Mouse (Mus musculus) CD4-positive, CD25-positive, alpha-beta regulatory T cell, adult 4 months (primary cell): ENCODE measurements around the gene Lgals3bp. TPM values are rescaled to one million over a fixed set of nuclear protein-coding genes. Genes with fewer than 3 reads are reported as not detected.

Experiments used
- ATAC-seq: one replicate; pipeline ENCODE4 v1.8.0; 2017
- polyA plus RNA-seq, 2 experiments: library from polyadenylated mRNA; unstranded; fragments of 100-300 nt; shearing (Covaris generic); gene quantifications; one replicate each; pipeline ENCODE4 v1.2.1; 2017

Lgals3bp gene
- polyA plus RNA-seq, 2 experiments from 2014 or later = 93.7 to 163 TPM

- ATAC-seq = no peak
Observed at GRCm38 (mm10) chr11:118423266-118423971, 21.5 kb upstream of the Lgals3bp start.

GRCm38 (mm10) chr11:118420261-118420660 is 18.4 kb upstream of the Lgals3bp start:
- no peak for ATAC-seq

- peak; percentile 91 for ATAC-seq
Observed at GRCm38 (mm10) chr11:118418834-118419504, 17.1 kb upstream of the Lgals3bp start, which contains the start of gene Cant1. Cant1 (minus strand) TSS chr11:118419086.

DNA sequence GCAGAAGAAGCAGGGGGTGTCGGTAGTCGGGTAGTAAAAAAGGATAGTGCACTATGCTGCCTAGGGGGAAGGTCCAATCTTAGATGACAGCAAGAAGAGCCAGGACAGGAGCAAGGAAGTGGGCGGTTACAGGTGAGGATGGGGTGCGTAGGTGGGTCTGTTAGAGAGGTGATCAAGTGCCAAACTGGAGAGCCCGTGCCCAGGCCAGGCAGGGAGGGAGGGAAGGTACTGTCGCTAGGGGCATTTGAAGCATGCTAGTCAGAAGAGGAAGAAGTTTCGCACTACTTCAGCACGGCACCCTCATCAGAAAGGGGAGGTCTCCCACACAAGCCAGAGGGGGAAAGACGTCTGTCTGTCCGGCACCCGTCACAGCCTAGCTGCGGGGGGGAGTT is 16.5 kb upstream of the Lgals3bp start:
- no peak for ATAC-seq

DNA sequence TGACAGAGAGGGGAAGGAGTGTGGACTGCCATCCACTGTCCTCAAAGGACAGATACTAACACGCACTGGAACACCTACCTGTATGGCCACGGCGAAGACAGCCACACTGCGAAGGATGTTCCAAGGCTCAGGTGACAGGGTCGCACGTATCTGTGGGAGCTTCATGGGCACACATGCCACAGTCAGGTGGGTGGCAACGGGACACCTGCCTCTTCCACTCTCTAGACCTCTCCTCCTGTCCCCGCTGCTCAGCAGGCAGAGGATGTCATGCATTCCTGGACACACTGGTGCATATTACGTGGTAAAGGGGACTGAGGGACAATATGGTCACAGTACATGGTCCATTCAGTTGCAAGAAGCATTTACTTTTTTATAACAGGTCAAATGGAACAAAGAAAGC is 15.6 kb upstream of the Lgals3bp start:
- no peak for ATAC-seq

DNA sequence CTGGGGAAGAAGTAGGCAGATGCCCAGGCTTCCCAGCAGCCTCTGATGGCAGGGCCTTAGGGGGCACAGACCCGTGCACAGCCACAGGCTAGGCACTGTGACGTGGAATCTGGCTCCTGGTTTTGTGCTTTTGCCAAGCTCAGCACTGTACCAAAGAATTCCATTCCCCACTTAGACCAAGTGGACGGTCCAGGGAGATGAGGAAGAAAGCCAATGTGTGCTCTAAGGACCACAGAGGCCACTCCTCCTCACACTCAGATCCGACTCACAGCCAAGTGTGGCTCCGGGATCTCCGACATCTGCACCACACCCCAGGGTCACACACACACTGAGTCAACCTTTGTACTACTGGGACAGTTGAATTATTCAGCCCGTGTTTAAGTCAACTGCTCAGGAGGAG is 14.2 kb upstream of the Lgals3bp start:
- no peak for ATAC-seq

DNA sequence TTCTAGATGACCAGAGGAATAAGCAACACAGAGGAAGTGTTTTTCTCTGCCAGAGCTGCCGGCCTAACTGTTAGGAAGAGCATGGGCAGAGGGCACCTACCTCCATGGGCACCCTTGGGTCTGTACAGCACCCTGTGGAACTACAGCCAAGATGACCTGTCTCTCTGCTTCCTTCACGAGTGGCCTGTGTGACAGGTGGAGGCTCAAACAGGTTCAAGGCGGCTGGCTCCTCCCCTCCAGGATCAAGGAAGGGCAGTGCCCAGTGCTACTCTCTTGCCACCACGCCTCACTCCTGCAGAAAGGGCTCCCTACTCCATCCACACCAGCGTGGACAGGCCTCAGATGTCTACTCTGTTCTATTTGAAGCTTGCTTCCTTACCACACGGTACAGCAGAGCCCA is 13.7 kb upstream of the Lgals3bp start:
- ATAC-seq = no peak

DNA sequence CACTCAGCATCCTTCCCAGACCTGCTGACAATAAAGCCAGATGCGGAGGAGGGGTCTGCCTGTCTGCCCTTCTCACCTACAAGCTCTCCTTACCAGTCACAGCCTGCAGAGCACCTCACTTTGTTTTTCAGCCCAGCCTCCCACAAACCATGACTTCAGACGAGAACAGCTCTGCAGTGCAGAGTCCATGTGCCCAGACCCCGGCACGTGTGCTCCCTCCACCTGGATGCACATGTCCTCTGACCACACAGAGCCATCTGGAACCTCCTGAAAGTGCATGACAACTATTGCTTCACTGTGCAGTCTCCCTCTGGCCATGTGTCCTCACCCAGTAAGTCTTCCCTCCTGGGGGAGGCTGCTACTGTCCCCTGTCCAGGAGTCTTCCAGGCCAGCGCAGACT is 12.4 kb upstream of the Lgals3bp start:
- no peak for ATAC-seq

GRCm38 (mm10) chr11:118413055-118413454 is 11.2 kb upstream of the Lgals3bp start:
- no peak for ATAC-seq

DNA sequence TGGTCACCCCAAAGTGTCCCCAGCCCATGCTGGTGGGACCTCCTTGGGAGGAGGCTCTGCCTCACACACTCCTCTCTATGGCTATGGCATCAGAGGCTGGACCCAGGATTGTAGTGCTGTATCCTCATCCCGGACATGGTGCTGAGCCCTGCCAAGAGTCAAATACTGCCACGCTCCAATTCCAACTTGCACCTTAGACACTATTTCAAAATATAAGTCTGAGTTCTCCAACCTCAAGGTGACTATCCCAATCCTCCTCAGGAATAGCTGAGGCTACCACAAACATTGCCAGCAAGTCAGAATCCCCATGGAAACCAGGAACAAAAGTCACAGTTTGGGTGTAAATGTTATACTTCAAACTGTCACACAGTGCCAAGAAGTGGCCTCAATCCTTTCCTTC is 10.7 kb upstream of the Lgals3bp start:
- no peak for ATAC-seq

DNA sequence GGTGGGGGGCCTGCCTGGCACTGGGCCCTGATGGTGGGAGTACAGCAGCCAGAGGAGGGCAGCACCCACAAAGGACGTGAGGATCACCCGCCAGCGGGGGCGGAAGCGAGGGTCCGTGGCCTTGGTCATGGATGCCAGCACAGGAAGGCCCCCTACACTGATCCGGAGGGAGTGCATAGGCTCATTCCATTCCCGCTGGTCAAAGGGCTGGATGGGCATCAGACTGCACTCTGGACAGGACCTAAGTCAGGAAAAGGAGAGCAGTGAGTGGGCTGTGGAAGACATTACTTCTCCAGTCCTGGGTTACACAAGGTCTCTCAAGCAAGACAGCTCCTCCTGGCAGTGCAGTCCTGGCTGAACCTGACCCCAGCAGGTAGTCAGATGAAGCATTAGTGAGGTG is 9.4 kb upstream of the Lgals3bp start:
- ATAC-seq = no peak

DNA sequence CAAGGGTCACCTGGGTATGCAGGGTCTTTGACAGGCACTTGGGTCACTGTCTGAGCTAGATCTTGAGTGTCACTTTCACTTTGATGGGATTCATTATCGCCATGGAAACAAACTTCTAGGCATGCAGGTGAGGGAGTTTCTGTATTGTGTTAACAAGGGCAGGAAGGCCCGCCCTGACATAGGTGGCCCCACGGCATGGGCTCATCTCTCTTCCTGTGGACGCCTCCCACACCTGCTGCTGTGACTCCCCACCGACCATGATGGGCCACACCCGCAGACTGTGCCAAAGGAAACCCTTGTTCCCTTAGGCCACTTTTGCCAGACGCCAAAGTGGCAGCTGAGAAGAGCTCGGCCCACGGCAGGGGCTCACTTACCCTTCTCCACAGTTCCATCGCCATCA is 8.6 kb upstream of the Lgals3bp start:
- no peak for ATAC-seq

- ATAC-seq = no peak
Observed at GRCm38 (mm10) chr11:118410073-118410444, 8.2 kb upstream of the Lgals3bp start.

- ATAC-seq = no peak
Observed at GRCm38 (mm10) chr11:118409106-118410072, 7.5 kb upstream of the Lgals3bp start.

- no peak for ATAC-seq
Observed at GRCm38 (mm10) chr11:118408051-118408740, 6.3 kb upstream of the Lgals3bp start.

DNA sequence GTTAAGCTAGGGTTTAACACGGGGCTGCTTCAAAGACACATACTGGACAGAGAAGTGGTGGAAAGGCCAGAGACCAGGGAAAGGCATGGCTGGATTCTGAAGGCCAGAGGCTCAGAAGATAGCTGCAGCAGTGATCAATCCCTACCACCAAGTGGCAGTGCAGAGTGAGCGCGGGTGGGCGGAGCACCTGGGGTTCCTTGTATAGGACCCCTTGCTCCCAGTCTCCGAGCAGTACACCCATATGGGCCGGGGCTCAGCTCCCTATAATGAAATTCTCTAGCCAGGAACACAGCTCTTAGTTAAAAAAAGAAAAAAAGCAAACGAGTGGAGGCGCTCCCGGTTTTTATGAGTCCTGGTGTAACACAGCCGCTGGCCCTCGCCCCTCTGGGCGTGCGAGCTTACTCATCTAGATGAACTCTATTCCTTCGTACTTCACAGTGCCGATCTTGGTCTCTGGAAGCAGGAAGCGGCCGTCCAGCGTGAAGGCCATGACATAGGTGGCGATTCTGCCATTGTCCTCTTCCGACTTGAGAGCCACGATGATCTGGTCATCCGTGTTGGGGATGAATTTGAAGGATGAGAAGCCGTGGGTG is 5.5 kb upstream of the Lgals3bp start:
- ATAC-seq = no peak

DNA sequence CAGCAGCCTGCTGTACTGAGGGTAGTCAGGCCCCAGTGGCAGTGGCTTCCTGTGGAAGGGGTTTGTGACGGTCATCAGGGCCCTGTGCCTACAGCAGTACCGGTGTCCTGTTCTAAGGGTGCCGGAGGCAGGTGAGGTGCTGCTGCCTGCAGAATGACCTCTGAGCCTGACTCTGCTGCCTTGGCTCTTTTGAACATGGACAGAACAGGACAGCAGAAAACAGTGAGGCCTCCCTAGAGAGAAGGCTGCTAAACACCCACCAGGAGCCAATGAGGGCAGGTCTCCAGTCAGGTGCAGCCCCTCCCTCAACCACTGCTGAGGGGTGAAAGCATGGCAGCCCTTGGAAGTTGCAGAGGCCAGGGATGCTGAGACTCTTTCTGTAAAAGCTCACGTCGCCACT is 4.6 kb upstream of the Lgals3bp start:
- no peak for ATAC-seq

DNA sequence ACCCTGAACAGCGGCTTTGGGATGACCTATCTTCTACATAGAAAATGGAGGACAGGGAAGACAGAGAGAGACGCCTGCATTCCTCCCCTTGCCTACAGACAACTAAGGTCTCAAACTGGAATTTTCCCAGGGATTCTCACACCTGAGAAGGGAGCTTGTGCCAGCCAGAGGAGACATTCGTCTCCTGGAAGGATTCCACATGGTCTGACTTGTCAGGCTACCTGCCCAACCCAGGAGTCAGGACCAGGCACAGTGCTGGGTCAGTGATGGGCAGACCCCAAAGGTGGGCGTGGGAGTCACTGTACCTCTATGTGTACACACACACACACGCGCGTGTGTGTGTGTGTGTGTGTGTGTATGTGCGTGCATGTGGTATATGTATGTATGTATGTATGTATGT is 3.4 kb upstream of the Lgals3bp start:
- no peak for ATAC-seq

GRCm38 (mm10) chr11:118403951-118404899 is 2.3 kb upstream of the Lgals3bp start:
- ATAC-seq = no peak

DNA sequence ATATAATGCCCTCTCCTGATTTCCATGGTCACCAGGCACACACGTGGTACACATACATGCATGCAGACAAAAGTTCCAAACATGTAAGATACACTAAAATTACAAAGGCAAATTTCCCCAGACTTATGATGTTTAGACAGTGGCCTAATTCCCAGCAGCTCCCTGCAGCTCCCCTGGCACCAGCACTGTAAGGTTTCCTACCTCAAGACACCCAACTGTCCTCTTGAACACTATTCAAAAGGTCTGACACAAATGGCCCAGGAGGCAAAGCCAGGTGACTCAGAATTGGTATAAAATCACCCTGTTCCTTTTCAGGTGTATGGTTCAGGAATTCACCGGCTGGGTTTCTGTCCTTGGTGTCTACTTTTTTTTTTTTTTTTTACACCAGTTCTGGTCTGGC is 1.3 kb upstream of the Lgals3bp start:
- no peak for ATAC-seq

DNA sequence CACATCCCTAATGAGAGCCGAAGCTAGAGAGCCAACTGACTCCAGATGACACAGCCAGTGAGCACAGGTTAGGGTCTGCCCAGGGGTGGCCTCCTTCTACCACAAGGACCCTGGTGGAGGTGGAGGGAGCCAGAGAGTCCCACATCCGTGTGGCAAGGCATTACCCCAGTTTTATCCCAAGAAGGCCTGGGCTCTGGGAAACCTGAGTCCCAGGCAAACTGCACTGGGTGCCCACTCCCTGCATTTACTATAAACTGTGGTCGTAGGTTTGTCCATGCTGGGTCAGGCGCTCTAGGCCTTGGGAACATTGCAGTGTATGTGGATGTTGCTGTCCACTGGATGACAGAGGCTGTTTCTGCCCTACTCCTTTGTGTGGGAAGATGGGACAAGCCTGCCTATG is 697 bp downstream of the Lgals3bp start:
- ATAC-seq = no peak
